Mouse (Mus musculus): Measurements from ENCODE around the gene Xrcc1. TPM values are rescaled to one million over a fixed set of nuclear protein-coding genes. Genes with fewer than 3 reads are reported as not detected.

Xrcc1 gene
- 91.9 and 101 TPM in 2 replicates for polyA plus RNA-seq (2014; fragmentation: Nextera tagmentation; extraction: Ambion mirVana)

GRCm38 (mm10) chr7:24546068-24546614, at the start of gene Xrcc1, which contains the start of gene Pinlyp:
Gene Xrcc1 (plus strand): TSS chr7:24546289.
Gene Pinlyp (minus strand): TSS chr7:24546118.
- H3K9me3 ChIP-seq (ENCODE audit: control insufficient read depth, low read length), result no peaks in the 10 kb centered on the region
- 44% methylated on average over 13 of the region's 13 CpGs for WGBS
- H3K4me3 ChIP-seq (ENCODE audit: low read depth, low read length), result peak within 1 kb of the TSS; percentile 85
- peak within 1 kb of the TSS; percentile 81 for H3K9ac ChIP-seq (ENCODE audit: low read length)
- H3K36me3 ChIP-seq (ENCODE audit: control insufficient read depth, insufficient read depth, low read length), result no peaks in the 10 kb centered on the region
- no peaks in the 10 kb centered on the region for H3K27me3 ChIP-seq (ENCODE audit: control insufficient read depth, insufficient read depth, low read length)
- H3K4me2 ChIP-seq, result peak within 1 kb of the TSS; percentile 71
- peak within 1 kb of the TSS; percentile 37; the same call in 1 of the 2 replicates for H3K27ac ChIP-seq (ENCODE audit: low read depth, low read length)
- ATAC-seq (ENCODE audit: low FRiP score), result peak; percentile 11; the same call in 1 of the 2 replicates
- peaks cover 12% of the 10 kb centered on the region for H3K4me1 ChIP-seq (ENCODE audit: control insufficient read depth, insufficient read depth, low read length)
- no peak for DNase-seq (ENCODE audit: low spot score, missing footprints)

GRCm38 (mm10) chr7:24499856-24500577, 46.1 kb upstream of the Xrcc1 start:
- peaks cover 18% of the 10 kb centered on the region for H3K27me3 ChIP-seq (ENCODE audit: control insufficient read depth, insufficient read depth, low read length)
- H3K4me2 ChIP-seq, result peak overlapping the region; percentile 31; the same call in 1 of the 2 replicates
- WGBS, result 17% methylated on average over 43 of the region's 43 CpGs
- DNase-seq (ENCODE audit: low spot score, missing footprints) (peak; percentile 92), ATAC-seq (ENCODE audit: low FRiP score) (peak; percentile 31; the same call in 1 of the 2 replicates)
- peaks cover 20% of the 10 kb centered on the region for H3K4me1 ChIP-seq (ENCODE audit: control insufficient read depth, insufficient read depth, low read length)
- H3K9me3 ChIP-seq (ENCODE audit: control insufficient read depth, low read length), result no peaks in the 10 kb centered on the region
- H3K9ac ChIP-seq (ENCODE audit: low read length), result 0 out of 2 replicates have a peak overlapping the region, but pooled peaks have one; percentile 10
- no peak overlapping the region for H3K27ac ChIP-seq (ENCODE audit: low read depth, low read length)
- H3K36me3 ChIP-seq (ENCODE audit: control insufficient read depth, insufficient read depth, low read length), result peaks cover 11% of the 10 kb centered on the region
- no peak overlapping the region for H3K4me3 ChIP-seq (ENCODE audit: low read depth, low read length)

- ATAC-seq (ENCODE audit: low FRiP score), result no peak
- Histone ChIP-seq H3K4me2 (no peak overlapping the region), H3K4me1 (ENCODE audit: control insufficient read depth, insufficient read depth, low read length) (peaks cover 29% of the 10 kb centered on the region), H3K27me3 (ENCODE audit: control insufficient read depth, insufficient read depth, low read length) (peaks cover 18% of the 10 kb centered on the region), H3K9me3 (ENCODE audit: control insufficient read depth, low read length) (no peaks in the 10 kb centered on the region), H3K36me3 (ENCODE audit: control insufficient read depth, insufficient read depth, low read length) (peaks cover 11% of the 10 kb centered on the region), H3K27ac (ENCODE audit: low read depth, low read length) (no peak overlapping the region), H3K9ac (ENCODE audit: low read length) (no peak overlapping the region), H3K4me3 (ENCODE audit: low read depth, low read length) (no peak overlapping the region)
- no peak for DNase-seq (ENCODE audit: low spot score, missing footprints)
- 29% methylated on average over 7 of the region's 7 CpGs for WGBS
Measured at GRCm38 (mm10) chr7:24500929-24501328, 45.2 kb upstream of the Xrcc1 start.

GRCm38 (mm10) chr7:24501492-24501891, 44.6 kb upstream of the Xrcc1 start:
- peaks cover 11% of the 10 kb centered on the region for H3K36me3 ChIP-seq (ENCODE audit: control insufficient read depth, insufficient read depth, low read length)
- 55% methylated on average over 21 of the region's 21 CpGs for WGBS

GRCm38 (mm10) chr7:24504004-24504403, 42.1 kb upstream of the Xrcc1 start:
- no peak overlapping the region for H3K27ac ChIP-seq (ENCODE audit: low read depth, low read length)
- peaks cover 41% of the 10 kb centered on the region for H3K4me1 ChIP-seq (ENCODE audit: control insufficient read depth, insufficient read depth, low read length)
- H3K36me3 ChIP-seq (ENCODE audit: control insufficient read depth, insufficient read depth, low read length), result peaks cover 11% of the 10 kb centered on the region
- WGBS, result 21% methylated on average over 10 of the region's 10 CpGs
- no peak for DNase-seq (ENCODE audit: low spot score, missing footprints)
- no peak overlapping the region for H3K4me2 ChIP-seq
- H3K27me3 ChIP-seq (ENCODE audit: control insufficient read depth, insufficient read depth, low read length), result peaks cover 13% of the 10 kb centered on the region
- H3K9ac ChIP-seq (ENCODE audit: low read length), result peak overlapping the region; percentile 31; the same call in 1 of the 2 replicates
- no peak for ATAC-seq (ENCODE audit: low FRiP score)
- no peaks in the 10 kb centered on the region for H3K9me3 ChIP-seq (ENCODE audit: control insufficient read depth, low read length)
- no peak overlapping the region for H3K4me3 ChIP-seq (ENCODE audit: low read depth, low read length)

More at GRCm38 (mm10) chr7:24501492-24501891, 44.6 kb upstream of the Xrcc1 start:
- Histone ChIP-seq H3K4me2 (no peak overlapping the region), H3K4me1 (ENCODE audit: control insufficient read depth, insufficient read depth, low read length) (peaks cover 33% of the 10 kb centered on the region), H3K4me3 (ENCODE audit: low read depth, low read length) (no peak overlapping the region), H3K27me3 (ENCODE audit: control insufficient read depth, insufficient read depth, low read length) (peaks cover 18% of the 10 kb centered on the region), H3K27ac (ENCODE audit: low read depth, low read length) (no peak overlapping the region), H3K9ac (ENCODE audit: low read length) (no peak overlapping the region), H3K9me3 (ENCODE audit: control insufficient read depth, low read length) (no peaks in the 10 kb centered on the region)
- ATAC-seq (ENCODE audit: low FRiP score) (no peak), DNase-seq (ENCODE audit: low spot score, missing footprints) (no peak)

GRCm38 (mm10) chr7:24504868-24505267, 41.2 kb upstream of the Xrcc1 start:
- DNase-seq (ENCODE audit: low spot score, missing footprints) (no peak), ATAC-seq (ENCODE audit: low FRiP score) (no peak)
- no peak overlapping the region for H3K4me3 ChIP-seq (ENCODE audit: low read depth, low read length)
- 5% methylated on average over 4 of the region's 4 CpGs for WGBS
- H3K4me1 ChIP-seq (ENCODE audit: control insufficient read depth, insufficient read depth, low read length), result peaks cover 37% of the 10 kb centered on the region
- peaks cover 11% of the 10 kb centered on the region for H3K36me3 ChIP-seq (ENCODE audit: control insufficient read depth, insufficient read depth, low read length)
- H3K27ac ChIP-seq (ENCODE audit: low read depth, low read length), result no peak overlapping the region
- H3K9ac ChIP-seq (ENCODE audit: low read length), result no peak overlapping the region
- H3K4me2 ChIP-seq, result no peak overlapping the region
- H3K9me3 ChIP-seq (ENCODE audit: control insufficient read depth, low read length), result no peaks in the 10 kb centered on the region
- peaks cover 5% of the 10 kb centered on the region; the same call in 1 of the 2 replicates for H3K27me3 ChIP-seq (ENCODE audit: control insufficient read depth, insufficient read depth, low read length)

DNA sequence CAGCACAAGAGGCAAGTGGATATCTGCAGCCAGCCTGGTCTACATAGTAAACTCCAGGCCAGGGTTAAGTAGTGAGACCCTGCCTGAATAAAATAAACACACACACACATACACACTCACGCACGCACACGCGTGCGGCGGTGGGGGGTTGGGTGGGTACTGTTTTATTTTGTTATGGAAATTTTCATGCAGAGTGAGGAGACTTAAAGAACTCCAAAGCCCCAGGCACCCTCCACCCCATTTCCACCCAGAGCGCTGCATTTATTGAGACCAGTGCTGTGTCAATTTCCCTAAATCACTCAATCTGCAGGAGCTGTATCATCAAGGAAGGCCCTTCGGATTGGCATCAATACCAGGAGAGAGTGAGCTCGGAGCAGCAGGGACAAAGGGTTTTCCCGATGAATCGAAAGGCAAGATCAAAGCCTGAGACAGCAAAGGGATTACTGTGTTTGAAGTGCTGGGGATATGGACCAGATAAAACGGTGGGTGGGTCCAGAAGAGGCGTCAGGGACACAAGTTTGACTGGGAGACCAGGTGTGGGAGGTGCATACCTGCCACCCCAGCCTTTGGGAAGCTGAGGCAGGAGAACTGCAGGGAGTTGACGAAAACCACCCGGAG, 40.5 kb upstream of the Xrcc1 start:
- peaks cover 8% of the 10 kb centered on the region for H3K36me3 ChIP-seq (ENCODE audit: control insufficient read depth, insufficient read depth, low read length)
- H3K27me3 ChIP-seq (ENCODE audit: control insufficient read depth, insufficient read depth, low read length), result peaks cover 2% of the 10 kb centered on the region; the same call in 1 of the 2 replicates
- peaks cover 37% of the 10 kb centered on the region for H3K4me1 ChIP-seq (ENCODE audit: control insufficient read depth, insufficient read depth, low read length)
- H3K4me3 ChIP-seq (ENCODE audit: low read depth, low read length), result no peak overlapping the region
- WGBS, result 10% methylated on average over 15 of the region's 15 CpGs
- peak overlapping the region; percentile 97 for H3K9ac ChIP-seq (ENCODE audit: low read length)
- peak overlapping the region; percentile 81 for H3K4me2 ChIP-seq
- peak overlapping the region; percentile 100 for H3K27ac ChIP-seq (ENCODE audit: low read depth, low read length)
- ATAC-seq (ENCODE audit: low FRiP score), result no peak
- no peaks in the 10 kb centered on the region for H3K9me3 ChIP-seq (ENCODE audit: control insufficient read depth, low read length)
- DNase-seq (ENCODE audit: low spot score, missing footprints), result peak; percentile 90

DNA sequence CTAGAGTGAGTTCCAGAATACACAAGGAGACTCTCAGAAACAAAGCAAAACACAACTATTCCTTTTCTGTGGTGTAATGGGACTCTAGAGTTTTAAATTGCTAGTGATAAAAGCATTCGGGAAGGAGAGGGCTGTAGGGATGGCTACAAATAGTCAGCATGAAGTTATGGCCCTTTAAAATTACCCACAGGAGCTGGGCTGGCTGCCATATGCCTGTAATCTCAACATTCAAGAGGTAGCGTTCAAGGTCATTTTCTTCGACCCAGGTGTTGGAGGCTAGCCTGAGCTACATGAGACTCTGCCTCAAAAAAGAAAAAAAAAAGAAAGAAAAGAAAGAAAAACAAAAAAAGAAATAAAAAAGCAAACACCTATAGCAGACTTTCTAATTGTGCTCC, 40.0 kb upstream of the Xrcc1 start:
- Histone ChIP-seq H3K36me3 (ENCODE audit: control insufficient read depth, insufficient read depth, low read length) (peaks cover 3% of the 10 kb centered on the region), H3K4me3 (ENCODE audit: low read depth, low read length) (peak overlapping the region; percentile 50), H3K4me2 (peak overlapping the region; percentile 81), H3K27ac (ENCODE audit: low read depth, low read length) (peak overlapping the region; percentile 100), H3K9ac (ENCODE audit: low read length) (peak overlapping the region; percentile 97), H3K9me3 (ENCODE audit: control insufficient read depth, low read length) (no peaks in the 10 kb centered on the region), H3K4me1 (ENCODE audit: control insufficient read depth, insufficient read depth, low read length) (peaks cover 37% of the 10 kb centered on the region), H3K27me3 (ENCODE audit: control insufficient read depth, insufficient read depth, low read length) (no peaks in the 10 kb centered on the region)
- no peak for ATAC-seq (ENCODE audit: low FRiP score)
- 10% methylated on average over 3 of the region's 3 CpGs for WGBS
- peak; percentile 91 for DNase-seq (ENCODE audit: low spot score, missing footprints)

DNA sequence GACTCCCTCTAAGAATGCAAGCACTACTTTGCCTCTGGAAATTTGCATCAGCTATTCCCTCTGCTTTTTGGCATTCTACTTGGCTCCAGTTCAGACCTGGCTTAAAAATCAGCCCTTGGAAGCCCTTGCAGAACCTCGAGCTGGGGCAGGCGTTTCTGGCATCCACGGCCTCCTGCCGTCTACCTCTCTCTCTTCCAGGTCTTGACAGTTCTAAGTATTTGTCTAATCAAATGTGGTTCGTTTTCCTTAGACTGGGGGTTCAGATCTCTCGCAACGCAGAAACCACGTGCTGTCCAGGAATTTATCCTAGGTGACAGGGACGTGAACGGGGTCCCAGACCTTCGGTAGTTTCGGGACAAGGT, 39.6 kb upstream of the Xrcc1 start:
- ATAC-seq (ENCODE audit: low FRiP score) (peak; percentile 5), DNase-seq (ENCODE audit: low spot score, missing footprints) (no peak)
- Histone ChIP-seq H3K4me3 (ENCODE audit: low read depth, low read length) (peak overlapping the region; percentile 50), H3K27ac (ENCODE audit: low read depth, low read length) (peak overlapping the region; percentile 100), H3K4me2 (peak overlapping the region; percentile 81), H3K4me1 (ENCODE audit: control insufficient read depth, insufficient read depth, low read length) (peaks cover 37% of the 10 kb centered on the region), H3K9me3 (ENCODE audit: control insufficient read depth, low read length) (no peaks in the 10 kb centered on the region), H3K27me3 (ENCODE audit: control insufficient read depth, insufficient read depth, low read length) (no peaks in the 10 kb centered on the region), H3K9ac (ENCODE audit: low read length) (peak overlapping the region; percentile 97), H3K36me3 (ENCODE audit: control insufficient read depth, insufficient read depth, low read length) (peaks cover 5% of the 10 kb centered on the region; the same call in 1 of the 2 replicates)
- 0% methylated on average over 12 of the region's 12 CpGs for WGBS

Data from midbrain, embryonic 11.5 days (tissue).